Mouse (Mus musculus) liver, embryonic 14.5 days (tissue): ENCODE data around the gene Elp5.

Source experiments
- CTCF ChIP-seq: IDR thresholded peaks from 2 replicates; pipeline ENCODE4 v1.5.1; 2016; ENCODE audit warnings: antibody characterized with exemption, low read depth, control low read depth
- EP300 ChIP-seq: IDR thresholded peaks from 2 replicates; pipeline ENCODE4 v1.6.1; 2016; ENCODE audit warnings: antibody characterized with exemption, low read depth

- TF ChIP-seq CTCF, result no peak
- no peak for TF ChIP-seq EP300
Measured at GRCm38 (mm10) chr11:69919053-69919452, 63.3 kb downstream of the Elp5 start.
